Mouse (Mus musculus): ENCODE data around the gene Aco1. TPM values are rescaled to one million over a fixed set of nuclear protein-coding genes. Genes with fewer than 3 reads are reported as not detected.

The Aco1 gene
- polyA plus RNA-seq, 1 experiment from 2014 or later = 57.6 TPM

- no peaks in the 10 kb centered on the region for H3K9me3 ChIP-seq (replicated peaks)
- no peak overlapping the region for H3K4me3 ChIP-seq
- no peaks in the 10 kb centered on the region for H3K36me3 ChIP-seq
- no peak for ATAC-seq (ENCODE audit: low FRiP score)
- WGBS = 43% methylated on average over 21 of the region's 21 CpGs
- no peak overlapping the region for H3K9ac ChIP-seq
- H3K27me3 ChIP-seq = peaks cover 2% of the 10 kb centered on the region; the same call in 1 of the 2 replicates
- 0 out of 2 replicates have a peak, but pooled peaks cover 5% of the 10 kb centered on the region for H3K4me1 ChIP-seq
- H3K4me2 ChIP-seq (replicated peaks) = no peak overlapping the region
- H3K27ac ChIP-seq = no peak overlapping the region
These were observed 79.2 kb downstream of the Aco1 start for GRCm38 (mm10) chr4:40221876-40222585.

GRCm38 (mm10) chr4:40226095-40226494 lies 83.2 kb downstream of the Aco1 start:
- H3K9ac ChIP-seq = no peak overlapping the region
- H3K4me1 ChIP-seq = no peaks in the 10 kb centered on the region
- no peak for ATAC-seq (ENCODE audit: low FRiP score)
- H3K27ac ChIP-seq = no peak overlapping the region
- no peak overlapping the region for H3K4me3 ChIP-seq
- H3K9me3 ChIP-seq (replicated peaks) = no peaks in the 10 kb centered on the region
- no peak overlapping the region for H3K4me2 ChIP-seq (replicated peaks)
- H3K27me3 ChIP-seq = no peaks in the 10 kb centered on the region; the same call in 1 of the 2 replicates
- no peaks in the 10 kb centered on the region for H3K36me3 ChIP-seq
- WGBS = 79% methylated on average over 5 of the region's 5 CpGs

DNA sequence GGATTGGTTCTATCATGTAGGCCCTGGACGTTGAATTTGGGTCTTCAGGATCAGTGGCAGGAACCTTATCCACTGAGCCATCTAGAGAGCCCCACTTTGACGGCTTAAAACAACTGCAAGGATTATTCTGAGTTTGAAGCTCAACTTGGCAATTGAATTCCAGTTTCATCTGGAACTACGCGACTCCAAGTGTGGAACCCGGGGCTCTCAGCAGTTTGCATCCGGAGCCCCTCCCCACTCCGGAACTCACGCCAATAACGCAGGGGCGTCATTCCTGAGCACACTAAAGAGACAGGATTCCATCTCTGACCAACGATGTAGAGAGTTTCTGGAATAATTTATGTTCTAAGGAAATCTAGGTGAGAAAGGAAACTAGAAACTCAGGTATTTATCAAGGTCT lies 84.2 kb downstream of the Aco1 start:
- Histone ChIP-seq H3K9ac (no peak overlapping the region), H3K4me2 (replicated peaks) (no peak overlapping the region), H3K27me3 (no peaks in the 10 kb centered on the region), H3K4me3 (no peak overlapping the region), H3K4me1 (no peaks in the 10 kb centered on the region), H3K27ac (no peak overlapping the region), H3K36me3 (no peaks in the 10 kb centered on the region), H3K9me3 (replicated peaks) (no peaks in the 10 kb centered on the region)
- ATAC-seq (ENCODE audit: low FRiP score) = no peak
- WGBS = 90% methylated on average over 11 of the region's 11 CpGs

GRCm38 (mm10) chr4:40227886-40228285 lies 85.0 kb downstream of the Aco1 start:
- no peak for ATAC-seq (ENCODE audit: low FRiP score)
- H3K9me3 ChIP-seq (replicated peaks) = no peaks in the 10 kb centered on the region
- no peaks in the 10 kb centered on the region for H3K36me3 ChIP-seq
- no peaks in the 10 kb centered on the region for H3K27me3 ChIP-seq
- no peak overlapping the region for H3K9ac ChIP-seq
- H3K4me3 ChIP-seq = no peak overlapping the region
- WGBS = 89% methylated on average over 7 of the region's 7 CpGs
- H3K4me1 ChIP-seq = no peaks in the 10 kb centered on the region
- no peak overlapping the region for H3K4me2 ChIP-seq (replicated peaks)
- no peak overlapping the region for H3K27ac ChIP-seq

GRCm38 (mm10) chr4:40229723-40230122 lies 86.8 kb downstream of the Aco1 start:
- WGBS = 95% methylated on average over 6 of the region's 6 CpGs

DNA sequence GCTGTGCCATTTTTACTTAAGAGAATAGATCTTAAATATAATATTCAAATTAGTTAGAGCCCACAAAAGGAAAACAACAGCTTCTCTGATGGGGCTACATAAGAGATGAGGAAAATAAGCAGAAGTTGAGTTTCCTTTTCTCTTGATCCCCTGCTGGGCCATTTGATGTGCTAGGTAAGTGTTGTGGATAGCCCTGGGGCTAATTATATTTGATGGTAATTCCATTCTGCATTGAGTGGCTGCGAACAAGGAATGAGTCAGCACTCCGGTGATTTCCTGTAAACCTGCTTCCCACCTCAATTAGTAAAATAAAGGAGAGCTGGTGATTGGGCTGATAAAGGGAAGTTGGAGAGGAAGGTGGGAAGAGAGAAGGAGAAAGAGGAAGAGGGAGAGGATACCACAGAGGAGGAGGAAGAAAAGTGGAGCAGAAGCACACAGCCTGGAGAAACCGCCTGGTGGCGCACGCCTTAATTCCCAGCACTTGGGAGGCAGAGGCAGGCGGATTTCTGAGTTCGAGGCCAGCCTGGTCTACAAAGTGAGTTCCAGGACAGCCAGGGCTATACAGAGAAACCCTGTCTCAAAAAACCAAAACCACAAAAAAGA lies 90.3 kb downstream of the Aco1 start:
- WGBS = 94% methylated on average over 7 of the region's 7 CpGs

More at GRCm38 (mm10) chr4:40229723-40230122, 86.8 kb downstream of the Aco1 start:
- ATAC-seq (ENCODE audit: low FRiP score) = no peak
- Histone ChIP-seq H3K4me3 (no peak overlapping the region), H3K4me1 (no peaks in the 10 kb centered on the region), H3K36me3 (no peaks in the 10 kb centered on the region), H3K27ac (no peak overlapping the region), H3K9ac (no peak overlapping the region), H3K4me2 (replicated peaks) (no peak overlapping the region), H3K27me3 (no peaks in the 10 kb centered on the region), H3K9me3 (replicated peaks) (no peaks in the 10 kb centered on the region)

DNA sequence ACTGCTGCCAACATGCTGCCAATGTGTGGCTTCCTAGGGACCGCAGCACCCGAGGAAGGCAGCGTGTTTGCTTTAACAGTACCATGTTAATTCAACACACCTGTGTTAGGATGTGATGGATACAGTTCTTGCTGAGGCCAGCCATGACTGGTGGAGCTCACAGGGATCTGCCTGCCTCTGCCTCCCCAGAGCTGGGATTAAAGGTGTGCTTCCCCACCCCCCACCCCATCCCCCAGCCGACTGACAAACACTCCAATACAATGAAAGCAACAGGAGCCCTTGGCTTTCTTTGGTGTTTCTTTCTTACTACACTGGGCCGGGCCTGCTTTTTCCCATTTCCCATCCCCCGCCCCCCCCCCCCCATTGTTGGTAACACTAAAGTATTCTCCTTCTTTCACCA lies 91.4 kb downstream of the Aco1 start:
- Histone ChIP-seq H3K4me3 (no peak overlapping the region), H3K27ac (no peak overlapping the region), H3K9me3 (replicated peaks) (no peaks in the 10 kb centered on the region), H3K9ac (no peak overlapping the region), H3K36me3 (no peaks in the 10 kb centered on the region), H3K27me3 (no peaks in the 10 kb centered on the region), H3K4me1 (peaks cover 8% of the 10 kb centered on the region), H3K4me2 (replicated peaks) (no peak overlapping the region)
- no peak for ATAC-seq (ENCODE audit: low FRiP score)
- 71% methylated on average over 6 of the region's 6 CpGs for WGBS

More for the DNA sequence above, 90.3 kb downstream of the Aco1 start:
- H3K9ac ChIP-seq = no peak overlapping the region
- H3K36me3 ChIP-seq = no peaks in the 10 kb centered on the region
- H3K9me3 ChIP-seq (replicated peaks) = no peaks in the 10 kb centered on the region
- no peaks in the 10 kb centered on the region for H3K27me3 ChIP-seq
- H3K4me1 ChIP-seq = no peaks in the 10 kb centered on the region
- no peak overlapping the region for H3K4me2 ChIP-seq (replicated peaks)
- no peak overlapping the region for H3K4me3 ChIP-seq
- H3K27ac ChIP-seq = no peak overlapping the region
- no peak for ATAC-seq (ENCODE audit: low FRiP score)

DNA sequence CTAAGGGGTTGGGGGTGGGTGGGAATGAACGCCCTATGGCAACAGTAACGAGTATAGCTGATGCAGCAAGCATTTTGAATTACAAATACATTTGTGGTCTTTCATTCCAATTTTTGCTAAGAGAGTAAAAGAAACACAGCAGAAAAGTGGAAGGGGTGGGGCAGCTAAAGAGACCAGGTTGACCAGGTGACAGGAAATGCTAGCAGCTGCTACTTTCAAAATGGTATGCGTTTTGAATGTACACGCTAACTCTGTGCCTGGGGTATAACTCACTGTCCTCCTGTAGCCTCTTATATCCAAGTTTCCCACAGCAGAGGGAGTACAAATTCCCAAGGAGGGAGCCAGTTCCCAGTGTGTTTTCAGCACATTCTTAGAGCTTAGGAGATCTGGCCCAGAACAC lies 93.9 kb downstream of the Aco1 start:
- Histone ChIP-seq H3K4me3 (no peak overlapping the region), H3K4me2 (replicated peaks) (no peak overlapping the region), H3K4me1 (peaks cover 14% of the 10 kb centered on the region), H3K36me3 (no peaks in the 10 kb centered on the region), H3K9ac (no peak overlapping the region), H3K9me3 (replicated peaks) (no peaks in the 10 kb centered on the region), H3K27ac (no peak overlapping the region), H3K27me3 (no peaks in the 10 kb centered on the region)
- no peak for ATAC-seq (ENCODE audit: low FRiP score)
- WGBS = 91% methylated on average over 4 of the region's 4 CpGs

DNA sequence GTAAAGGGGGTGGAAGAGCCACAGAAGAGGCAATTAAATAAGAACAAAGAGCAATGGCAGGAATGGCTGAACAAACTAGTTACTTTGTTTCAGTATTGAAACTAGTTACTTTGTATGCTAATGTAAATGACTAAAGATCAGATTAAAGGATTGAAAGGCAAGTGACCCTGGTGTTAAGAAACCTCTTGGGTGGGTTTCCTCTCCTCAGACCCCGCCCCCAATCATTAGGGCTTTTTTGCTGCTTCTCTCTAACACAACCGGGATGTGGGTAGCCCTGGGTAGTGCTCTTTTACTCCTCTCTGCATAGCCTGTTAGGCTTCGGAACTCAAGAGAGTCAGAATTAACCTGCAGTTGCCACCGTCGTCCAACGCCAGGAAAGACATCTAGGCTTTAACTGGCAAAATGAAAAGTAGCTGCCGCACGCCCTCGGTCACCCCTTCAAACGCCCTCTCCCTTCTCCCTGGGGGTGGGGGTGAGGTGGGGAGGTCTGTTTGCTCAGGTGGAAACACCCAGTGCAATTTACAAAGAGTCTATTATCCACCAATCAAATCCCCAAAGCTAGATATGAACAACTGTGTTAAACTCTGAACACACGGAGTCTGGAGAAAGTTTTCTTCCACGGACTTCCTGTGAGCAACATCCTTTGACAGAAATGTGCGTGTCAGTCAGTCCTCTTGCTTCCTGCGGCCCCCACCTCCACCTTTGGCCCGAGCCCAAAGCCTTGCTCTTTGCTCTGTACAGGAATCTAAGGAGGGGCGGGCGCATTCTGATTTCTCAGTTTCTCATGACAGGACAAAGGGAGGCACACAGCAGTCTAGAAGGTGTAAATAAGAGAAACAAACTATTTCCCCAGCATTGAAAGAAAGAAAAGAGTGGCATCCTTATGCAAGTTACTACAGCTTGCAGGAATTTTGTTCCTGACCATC lies 95.9 kb downstream of the Aco1 start:
- H3K9ac ChIP-seq = peak overlapping the region; percentile 46
- H3K4me3 ChIP-seq = peak overlapping the region; percentile 40
- peak overlapping the region; percentile 78 for H3K4me2 ChIP-seq (replicated peaks)
- 0 out of 2 replicates have a peak, but pooled peaks have one; percentile 61 for ATAC-seq (ENCODE audit: low FRiP score)
- no peaks in the 10 kb centered on the region for H3K36me3 ChIP-seq
- H3K4me1 ChIP-seq = peaks cover 14% of the 10 kb centered on the region
- no peaks in the 10 kb centered on the region for H3K27me3 ChIP-seq
- no peaks in the 10 kb centered on the region for H3K9me3 ChIP-seq (replicated peaks)
- no peak overlapping the region for H3K27ac ChIP-seq
- 4% methylated on average over 17 of the region's 17 CpGs for WGBS

- H3K27me3 ChIP-seq = no peaks in the 10 kb centered on the region
- WGBS = 5% methylated on average over 29 of the region's 35 CpGs
- peak within 1 kb of the TSS; percentile 46 for H3K9ac ChIP-seq
- no peaks in the 10 kb centered on the region for H3K36me3 ChIP-seq
- H3K4me1 ChIP-seq = peaks cover 14% of the 10 kb centered on the region
- peak within 1 kb of the TSS; percentile 78 for H3K4me2 ChIP-seq (replicated peaks)
- no peak within 1 kb of the TSS for H3K27ac ChIP-seq
- peak; percentile 52 for ATAC-seq (ENCODE audit: low FRiP score)
- H3K9me3 ChIP-seq (replicated peaks) = no peaks in the 10 kb centered on the region
- peak within 1 kb of the TSS; percentile 40 for H3K4me3 ChIP-seq
These were observed 96.8 kb downstream of the Aco1 start, which contains the start of gene Ddx58 for GRCm38 (mm10) chr4:40239409-40240271. Ddx58 (minus strand) TSS chr4:40239828.

DNA sequence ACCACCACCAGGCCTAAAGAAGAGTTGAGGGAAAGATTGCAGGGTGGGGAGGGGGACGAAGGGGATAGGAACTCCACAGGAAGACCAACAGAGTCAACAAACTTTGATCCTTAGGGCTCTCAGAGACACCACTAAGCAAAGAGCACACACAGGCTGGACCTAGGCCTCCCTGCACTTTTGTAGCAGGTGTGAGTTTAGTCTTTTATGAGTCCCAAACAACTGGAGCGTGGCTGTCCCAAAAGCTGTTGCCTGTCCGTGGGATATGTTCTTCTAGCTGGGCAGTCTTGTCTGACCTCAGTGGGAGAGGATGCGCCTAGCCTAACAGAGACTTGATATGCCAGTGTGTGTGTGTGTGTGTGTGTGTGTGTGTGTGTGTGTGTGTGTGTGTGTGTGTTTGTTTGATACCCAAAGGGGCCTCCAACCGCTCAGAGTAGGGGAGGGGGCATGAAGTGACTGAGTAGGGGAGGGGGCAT lies 97.4 kb downstream of the Aco1 start:
- peak; percentile 43; the same call in 1 of the 2 replicates for ATAC-seq (ENCODE audit: low FRiP score)
- Histone ChIP-seq H3K9ac (no peak overlapping the region), H3K36me3 (no peaks in the 10 kb centered on the region), H3K4me3 (peak overlapping the region; percentile 40), H3K4me2 (replicated peaks) (peak overlapping the region; percentile 78), H3K27ac (no peak overlapping the region), H3K27me3 (no peaks in the 10 kb centered on the region), H3K4me1 (peaks cover 14% of the 10 kb centered on the region), H3K9me3 (replicated peaks) (no peaks in the 10 kb centered on the region)
- WGBS = 46% methylated on average over 5 of the region's 5 CpGs
